Mouse (Mus musculus) embryo, embryonic 11.5 days (tissue): ENCODE data around the gene Teddm2.
A peak's percentile ranks its signal among the peaks of the same experiment; 100 is the strongest.

Source experiments
- DNase-seq: peaks from one replicate; pipeline ENCODE4 v3.0.0-alpha.2; 2012; ENCODE audit warnings: low read depth, low spot score

Teddm2 gene

DNA sequence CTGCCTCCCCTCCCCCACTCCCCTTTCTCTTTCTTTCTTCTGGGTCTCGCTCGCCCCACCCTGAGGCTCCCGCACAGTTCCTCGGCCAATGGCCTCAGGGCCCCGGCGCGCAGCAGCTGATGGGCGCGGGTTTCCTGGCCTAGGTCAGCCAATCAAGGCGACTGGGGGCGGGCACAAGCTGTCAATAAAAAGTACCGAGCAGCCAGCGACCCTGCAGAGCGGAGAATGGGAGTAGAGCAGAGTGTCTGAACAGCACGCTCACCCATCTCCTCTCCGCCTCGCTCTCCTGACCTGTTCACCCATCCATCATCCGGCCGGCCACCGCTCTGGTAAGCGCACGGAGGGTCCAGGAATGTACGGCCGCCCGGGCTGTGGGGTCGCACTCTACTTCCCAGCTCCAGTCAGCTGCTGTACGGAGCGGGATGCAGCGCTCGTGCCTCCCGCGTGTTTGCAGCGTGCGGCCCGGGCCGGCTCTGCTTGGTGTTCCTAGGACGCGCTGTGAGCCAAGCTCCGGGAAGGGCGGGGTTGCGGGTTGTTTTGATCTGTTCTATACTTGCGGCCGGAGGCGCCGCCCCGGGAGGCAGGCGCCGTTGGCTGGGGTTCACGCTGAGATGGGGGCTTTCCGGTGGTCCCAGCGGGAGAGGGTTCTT lies at the start of gene Teddm2, which contains the start of gene Glul:
Gene Teddm2, minus strand, starts transcription at position 498 of the 650 bp plus-strand sequence.
Gene Glul, plus strand, starts transcription at position 214 of the 650 bp plus-strand sequence.
- peak; percentile 94 for DNase-seq

DNA sequence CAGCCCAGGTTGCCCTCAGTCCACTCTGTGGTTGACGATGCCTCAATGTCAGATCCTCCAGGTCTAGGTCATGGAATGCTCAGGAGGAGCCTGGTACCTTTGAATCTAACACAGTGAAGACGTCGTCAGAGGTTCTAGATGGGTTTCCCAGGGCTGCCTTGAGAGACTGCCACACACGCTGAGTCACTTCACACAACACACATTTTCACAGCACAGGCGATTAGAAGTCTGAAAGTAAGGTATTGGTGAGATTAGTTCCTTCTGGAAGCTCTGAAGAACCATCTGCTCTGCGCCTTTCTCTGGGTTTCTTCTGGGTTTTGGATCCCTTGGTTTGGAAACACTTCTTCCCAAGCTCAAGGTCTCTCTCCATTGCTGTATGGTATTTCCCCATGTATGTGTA lies 47.8 kb upstream of the Teddm2 start:
- DNase-seq, result no peak

DNA sequence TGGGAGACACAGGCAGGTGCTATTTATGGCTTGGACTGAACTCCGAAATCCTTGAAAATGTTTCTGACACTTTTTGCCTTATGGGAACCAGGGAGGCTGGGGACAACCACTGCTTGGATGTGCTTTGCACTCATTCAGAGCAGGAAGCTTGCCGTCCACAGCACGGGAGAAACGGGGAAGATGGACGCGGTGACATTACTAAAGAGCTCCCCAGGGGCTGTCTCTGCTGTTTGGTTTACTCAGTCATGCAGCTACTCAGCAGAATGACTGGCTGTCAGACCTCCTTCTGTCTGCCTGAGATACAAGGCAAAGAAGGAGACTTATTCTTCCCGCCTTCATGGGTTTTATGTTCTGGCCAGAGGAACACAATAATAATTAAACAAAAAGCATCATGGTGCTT lies 46.9 kb upstream of the Teddm2 start:
- no peak for DNase-seq

DNA sequence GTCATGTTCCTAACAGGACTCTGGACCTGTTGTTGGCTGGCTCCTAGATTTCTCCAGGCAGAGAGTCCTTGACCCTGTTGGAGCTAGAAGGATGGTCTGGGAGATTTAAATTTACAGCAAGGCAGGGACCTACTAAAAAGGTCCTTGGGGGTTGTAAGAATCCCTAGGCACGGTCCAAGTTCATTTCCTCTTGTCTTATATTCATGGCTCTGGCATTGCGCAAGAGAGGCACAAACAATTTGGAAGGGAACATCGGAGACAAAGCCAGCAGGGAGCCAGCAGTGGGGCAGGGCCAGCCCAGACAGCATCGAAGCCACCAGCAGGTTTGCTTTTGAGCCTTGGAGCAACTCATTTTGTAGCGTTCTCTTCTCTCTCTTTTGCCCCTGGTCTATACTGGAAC lies 45.2 kb upstream of the Teddm2 start:
- no peak for DNase-seq

DNA sequence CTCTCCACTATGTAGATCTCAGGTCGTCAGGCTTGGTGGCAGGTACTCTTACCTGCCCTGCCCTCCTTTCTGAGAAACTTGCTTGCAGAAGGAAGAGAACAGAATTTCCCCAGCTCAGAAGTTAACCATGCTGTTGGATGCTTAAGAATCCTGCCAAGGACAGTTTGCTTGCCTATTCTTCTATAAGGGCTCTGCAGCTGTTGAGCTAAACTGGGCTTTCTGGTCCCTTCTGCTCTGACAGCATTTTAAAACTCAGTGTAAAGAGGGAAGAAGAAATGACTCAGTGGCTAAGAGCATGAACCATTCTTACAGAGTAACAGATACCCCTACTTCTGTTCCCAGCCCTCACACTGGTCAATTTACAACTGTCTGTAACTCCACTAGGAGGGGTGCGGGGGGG lies 41.0 kb upstream of the Teddm2 start:
- DNase-seq, result no peak

DNA sequence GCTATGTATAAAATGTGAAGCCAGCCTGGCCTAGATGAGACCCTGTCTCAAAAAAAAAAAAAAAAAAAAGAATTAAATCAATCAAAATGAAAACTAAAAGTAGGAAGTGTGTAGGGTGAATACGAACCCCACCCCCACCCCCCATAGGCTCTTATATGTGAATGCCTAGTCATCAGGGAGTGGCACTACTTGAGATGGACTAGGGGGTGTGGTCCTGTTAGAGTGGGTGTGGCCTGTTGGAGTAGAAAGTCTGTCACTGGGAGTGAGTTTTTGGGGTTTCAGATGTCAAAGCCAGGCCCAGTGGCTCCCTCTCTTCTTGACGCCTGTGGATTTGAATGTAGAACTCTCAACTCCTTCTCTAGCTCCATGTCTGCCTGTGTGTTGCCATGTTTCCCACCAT lies 37.0 kb upstream of the Teddm2 start:
- DNase-seq, result no peak

DNA sequence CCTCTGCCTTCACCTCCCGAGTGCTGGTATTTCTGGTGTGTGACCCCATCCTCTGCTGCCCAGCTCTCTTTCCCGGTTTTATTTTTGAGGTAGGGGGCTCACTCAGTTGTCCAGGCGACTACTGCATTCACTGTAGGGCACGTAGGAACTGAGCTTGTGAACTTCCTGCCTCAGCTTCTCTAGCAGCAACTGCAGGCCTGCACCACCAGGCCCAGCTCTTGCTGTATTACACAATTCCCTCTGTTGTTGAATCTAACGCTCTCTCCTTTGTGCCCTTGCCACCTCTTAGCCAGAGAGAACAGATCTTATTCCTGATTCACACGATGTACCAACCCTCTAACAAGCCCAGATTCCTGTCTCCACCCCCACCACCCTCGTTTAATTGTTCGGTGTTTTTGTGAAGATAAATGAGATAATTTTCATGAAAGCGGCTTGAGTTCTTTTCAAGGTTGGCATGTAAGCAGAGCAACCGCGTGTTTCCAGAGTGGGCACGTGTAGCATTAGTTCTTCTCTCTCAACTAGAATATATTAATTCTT lies 35.9 kb upstream of the Teddm2 start:
- no peak for DNase-seq

DNA sequence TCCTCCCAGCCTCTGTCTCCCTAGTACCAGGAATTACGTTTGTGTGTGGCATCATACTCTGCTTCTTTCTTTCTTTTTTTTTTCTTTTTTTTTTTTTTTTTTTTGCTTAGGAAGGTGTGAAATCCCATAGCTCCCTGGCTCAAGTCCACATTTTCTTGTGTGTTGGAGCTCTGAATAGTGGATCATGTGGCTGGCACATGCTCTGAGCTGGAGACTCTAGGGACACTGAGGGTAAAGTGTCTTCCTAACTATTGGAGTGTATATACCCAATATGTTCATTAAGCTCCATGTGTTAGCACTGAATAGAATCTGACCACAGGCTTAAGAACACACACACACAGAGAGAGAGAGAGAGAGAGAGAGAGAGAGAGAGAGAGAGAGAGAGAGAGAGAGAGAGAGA lies 33.7 kb upstream of the Teddm2 start:
- no peak for DNase-seq

DNA sequence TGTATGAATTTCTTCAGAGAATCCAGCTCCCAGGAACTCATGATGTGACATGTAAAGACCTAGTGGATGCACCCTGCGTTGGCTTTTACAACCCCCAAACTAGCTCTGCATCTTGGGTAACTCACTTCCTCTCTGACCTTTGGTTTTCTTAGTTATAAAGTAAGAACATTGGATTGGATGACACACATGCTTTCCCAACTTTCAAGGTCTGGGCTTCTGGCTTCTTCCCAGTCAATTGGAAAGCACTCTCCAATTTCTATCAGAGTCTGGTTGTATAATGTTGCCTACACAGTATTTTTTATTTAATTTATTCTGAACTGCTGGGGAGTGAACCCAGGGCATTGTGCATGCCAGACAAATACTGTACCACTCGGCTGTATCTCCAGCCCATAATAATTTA lies 30.4 kb upstream of the Teddm2 start:
- DNase-seq, result no peak

DNA sequence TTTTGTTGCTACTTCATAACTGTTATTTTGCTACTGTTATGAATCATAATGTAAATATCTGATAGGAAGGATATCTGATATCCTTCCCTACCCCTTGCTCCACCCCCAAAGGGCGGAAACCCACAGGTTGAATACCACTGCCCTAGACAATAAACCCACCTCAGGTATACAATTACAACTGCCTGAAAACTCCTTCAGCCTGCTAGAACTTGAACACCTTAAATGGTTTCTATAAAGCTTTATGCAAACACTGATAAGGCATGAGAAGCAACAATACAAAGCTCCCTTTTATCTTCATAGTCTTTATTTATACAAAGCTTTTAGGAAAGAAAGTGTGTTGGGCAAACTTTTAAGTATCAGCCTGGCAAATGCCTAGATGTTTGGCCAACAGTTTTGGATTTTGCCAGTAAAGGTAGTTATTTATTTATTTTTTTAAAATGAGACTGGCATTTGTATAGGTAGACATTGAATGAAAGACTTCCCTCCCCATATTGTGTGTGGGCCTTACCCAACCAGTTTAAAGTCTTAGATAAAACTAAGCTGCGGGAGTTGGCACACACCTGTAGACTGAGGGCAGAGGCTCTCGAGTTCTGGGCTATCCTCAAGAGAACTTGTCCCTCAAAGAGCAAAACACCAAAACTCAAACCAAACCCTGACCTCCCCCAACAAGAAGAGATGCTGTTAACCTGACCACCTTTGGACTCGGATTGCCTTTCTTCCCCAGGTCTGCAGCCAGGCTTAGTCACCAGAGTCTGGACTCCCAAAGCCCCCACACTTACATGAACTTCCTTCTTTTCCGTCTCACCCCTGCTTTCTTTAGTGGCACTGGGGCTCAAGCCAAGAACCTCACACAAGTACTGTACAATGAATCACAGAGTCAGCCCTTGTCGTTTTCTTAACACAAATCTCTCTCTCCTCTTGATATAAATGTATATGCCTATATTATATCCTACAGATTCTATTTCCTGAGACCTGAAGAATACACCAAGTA lies 24.7 kb upstream of the Teddm2 start:
- no peak for DNase-seq

DNA sequence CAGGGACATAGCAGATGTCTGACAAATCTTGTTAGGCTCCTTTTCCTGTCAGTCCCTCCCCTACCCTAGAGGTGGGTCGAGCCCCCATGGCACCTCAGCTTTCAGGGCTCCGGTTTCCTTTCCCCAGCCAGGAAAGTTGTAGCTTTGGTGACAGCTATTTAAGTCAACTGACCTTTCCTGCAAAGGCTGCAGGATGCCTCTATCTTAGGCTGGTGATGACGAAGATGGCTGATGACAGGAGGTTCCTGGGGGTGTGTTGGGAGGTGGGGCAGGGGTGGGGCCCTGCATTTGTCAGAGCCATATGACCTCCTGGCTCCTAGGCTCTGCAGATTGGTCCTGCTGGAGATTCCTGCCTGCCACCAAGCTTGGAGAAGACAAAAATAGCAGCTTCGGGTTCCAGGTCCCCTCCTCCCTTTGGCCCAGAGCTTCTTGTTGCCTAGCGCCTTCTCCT lies 22.6 kb upstream of the Teddm2 start:
- no peak for DNase-seq

DNA sequence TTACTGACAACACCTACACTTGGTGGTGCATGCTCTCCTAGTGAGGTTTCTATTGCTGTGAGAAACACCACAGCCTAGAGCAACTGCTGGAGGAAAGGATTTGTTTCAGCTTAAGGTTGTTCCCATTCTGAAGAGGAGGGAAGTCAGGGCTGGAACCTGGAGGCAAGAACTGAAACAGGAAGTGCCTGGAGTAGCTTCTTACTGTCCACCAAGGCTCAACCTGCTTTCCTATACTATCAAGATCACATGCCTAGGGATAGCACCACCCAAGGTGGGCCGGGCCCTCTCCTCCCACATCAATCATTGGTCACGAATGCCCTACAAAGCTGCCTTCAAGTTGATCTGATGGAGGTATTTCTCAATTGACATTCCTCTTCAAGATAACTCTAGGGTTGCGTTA lies 21.6 kb upstream of the Teddm2 start:
- no peak for DNase-seq

DNA sequence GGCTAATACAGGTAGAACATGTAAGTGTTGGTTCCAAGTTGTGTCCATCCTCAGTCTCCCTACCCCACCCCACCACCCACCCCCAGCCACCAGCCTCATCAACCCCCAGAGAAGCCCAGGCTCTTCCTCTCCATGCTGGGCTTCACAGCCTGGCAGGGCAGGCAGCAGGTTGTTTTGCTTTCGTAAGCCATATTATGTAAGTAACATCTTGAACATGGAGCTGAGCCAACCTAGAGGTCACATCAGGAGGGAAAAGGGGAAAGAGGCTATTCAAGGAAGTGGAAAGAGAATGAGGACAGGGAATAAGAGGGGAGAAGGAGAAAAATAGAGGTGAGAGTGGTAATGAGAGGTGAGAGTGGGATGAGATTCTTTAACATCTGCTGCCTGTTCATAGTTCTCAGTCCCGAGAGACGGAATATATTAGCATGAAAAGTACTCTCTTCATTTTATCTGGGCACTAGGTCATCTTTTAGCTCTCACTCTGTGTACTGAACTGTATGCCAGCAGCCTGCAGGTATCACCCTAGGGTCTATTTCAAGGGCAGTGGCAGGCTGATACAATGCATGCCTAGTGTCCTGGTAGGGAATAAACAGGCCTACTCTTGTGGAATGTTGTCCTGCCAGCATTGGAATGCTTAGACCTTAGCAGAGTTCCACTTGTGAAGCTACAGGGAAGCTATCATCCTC lies 18.6 kb upstream of the Teddm2 start:
- DNase-seq, result no peak

DNA sequence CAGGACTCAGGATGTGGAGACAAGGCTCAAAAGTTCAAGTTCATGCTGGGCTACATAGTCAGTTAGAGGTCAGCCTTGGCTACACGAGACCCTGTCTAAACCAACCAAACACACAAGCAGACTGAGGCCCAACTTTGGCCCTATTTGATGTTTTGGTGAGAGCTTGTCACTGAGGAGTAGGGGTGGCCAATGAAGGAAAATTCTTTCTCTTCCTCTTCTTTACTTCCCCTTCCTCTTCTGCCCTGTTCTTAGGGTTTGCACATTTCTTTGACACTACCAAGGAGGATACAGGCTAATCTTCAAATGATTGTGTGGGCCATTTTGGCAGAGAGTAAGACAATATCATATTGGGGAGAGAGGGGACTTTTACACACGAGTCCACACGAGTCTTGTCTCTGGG lies 13.8 kb upstream of the Teddm2 start:
- no peak for DNase-seq

DNA sequence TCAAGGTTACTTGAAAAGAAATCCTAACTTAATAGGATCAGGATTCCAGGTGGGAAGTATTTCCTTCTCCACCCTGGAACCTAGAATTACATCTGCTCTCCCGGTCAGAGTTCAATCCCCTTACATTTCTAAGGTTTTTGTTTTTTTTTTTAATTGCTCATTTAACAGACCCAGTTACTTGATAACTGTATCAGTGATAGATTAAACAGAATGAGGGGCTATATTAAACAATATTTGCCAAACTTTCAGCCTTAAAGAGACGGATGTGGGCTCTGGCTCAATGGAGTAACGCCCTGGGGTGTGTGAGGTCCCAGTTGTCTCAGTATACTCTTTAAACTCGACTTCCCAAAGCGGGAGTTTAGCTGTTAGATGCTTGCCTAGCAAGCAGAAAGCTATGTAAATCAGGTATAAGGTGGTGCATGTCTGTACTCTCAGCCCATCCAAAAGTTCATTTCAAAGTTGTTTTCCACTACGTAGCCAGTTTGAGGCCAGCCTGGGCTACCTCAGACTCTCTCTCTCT lies 11.3 kb upstream of the Teddm2 start:
- DNase-seq, result no peak

DNA sequence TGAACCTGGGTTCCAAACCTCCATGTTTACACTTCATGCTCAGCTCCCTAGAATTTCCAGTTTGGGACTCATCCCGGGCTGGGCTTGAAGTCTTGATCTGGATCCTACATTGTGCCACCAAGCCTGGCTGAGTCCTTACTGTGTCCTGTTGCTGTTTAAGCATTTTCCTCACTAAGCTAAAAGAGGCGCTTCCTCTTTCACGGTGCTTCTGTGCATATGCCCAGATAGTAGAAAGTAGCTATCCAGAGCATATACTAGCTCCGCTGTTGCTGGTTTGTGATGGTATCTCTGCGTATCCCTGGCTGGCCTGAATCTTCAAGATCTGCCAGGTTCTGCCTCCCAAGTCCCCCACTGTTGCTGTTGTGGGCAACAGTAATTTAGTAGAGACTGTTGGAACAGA lies 10.4 kb upstream of the Teddm2 start:
- no peak for DNase-seq

DNA sequence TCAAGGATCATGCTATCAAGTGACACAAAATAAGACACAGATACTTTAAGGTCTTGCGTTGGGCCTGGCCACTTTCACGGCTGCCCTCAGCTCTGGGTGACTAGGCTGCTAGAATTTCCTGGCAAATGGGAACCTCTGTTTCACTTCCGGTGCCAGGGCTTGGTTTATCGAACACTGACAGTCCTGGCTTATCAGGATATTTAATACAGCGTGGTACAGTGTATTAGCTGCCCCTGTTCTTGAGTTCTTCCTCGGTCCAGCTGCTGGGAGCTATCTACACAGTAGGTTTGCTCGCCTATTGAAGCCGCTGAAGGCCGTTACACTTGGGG lies 9.9 kb upstream of the Teddm2 start:
- DNase-seq, result no peak

DNA sequence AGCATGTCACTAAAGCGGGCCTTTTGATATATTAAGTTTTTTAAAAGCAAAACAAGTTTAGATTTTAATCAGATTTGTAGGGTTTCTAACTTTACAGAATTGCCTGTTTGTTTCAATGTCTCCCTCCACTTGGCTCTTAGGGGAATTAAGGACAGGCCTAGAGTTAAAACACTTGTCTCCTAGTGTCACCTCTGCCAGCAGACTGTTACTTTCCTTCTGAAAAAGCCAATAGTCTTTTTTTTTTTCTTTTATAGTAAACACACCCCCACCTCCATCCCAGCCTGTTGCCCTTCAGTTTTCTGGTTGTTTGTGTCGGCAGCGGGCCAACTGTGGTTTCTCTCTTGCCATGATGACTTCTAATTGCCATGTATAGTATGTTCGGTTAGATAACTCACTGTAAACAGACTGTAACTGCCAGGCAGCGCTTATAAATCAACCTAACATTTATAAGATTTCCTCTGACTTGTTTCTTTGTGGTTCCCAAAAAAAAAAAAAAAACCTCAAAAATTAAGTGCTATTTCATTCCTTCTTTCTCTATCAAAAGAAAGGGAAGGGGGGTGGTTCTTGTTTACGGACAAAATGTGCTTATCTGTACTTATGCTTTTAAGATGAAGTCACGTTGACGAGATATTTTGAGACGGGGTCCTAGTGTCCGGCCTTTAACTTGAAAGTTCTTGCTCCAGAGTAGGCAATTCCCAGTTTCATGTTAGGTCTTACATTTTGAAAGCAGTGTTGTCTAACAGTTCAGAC lies 9.4 kb upstream of the Teddm2 start:
- no peak for DNase-seq

DNA sequence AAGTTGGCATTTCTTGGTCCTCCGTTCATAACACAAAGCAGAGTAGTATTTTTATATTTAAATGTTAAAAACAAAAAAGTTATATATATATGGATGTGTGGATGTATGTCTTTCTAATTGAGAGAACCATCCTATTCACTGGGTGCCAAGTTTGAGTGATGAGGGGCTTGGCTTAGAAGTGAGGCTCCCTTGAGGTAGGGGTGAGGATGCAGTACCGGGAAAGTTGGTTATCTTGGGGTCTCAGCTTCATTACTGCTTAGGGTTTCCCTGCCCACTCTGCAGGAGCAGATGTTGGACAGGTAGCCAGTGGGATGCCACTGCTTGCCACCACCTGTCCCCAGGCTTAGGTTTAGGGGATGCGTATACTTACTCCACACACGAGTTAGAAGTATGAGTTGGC lies 8.7 kb upstream of the Teddm2 start:
- DNase-seq, result no peak

DNA sequence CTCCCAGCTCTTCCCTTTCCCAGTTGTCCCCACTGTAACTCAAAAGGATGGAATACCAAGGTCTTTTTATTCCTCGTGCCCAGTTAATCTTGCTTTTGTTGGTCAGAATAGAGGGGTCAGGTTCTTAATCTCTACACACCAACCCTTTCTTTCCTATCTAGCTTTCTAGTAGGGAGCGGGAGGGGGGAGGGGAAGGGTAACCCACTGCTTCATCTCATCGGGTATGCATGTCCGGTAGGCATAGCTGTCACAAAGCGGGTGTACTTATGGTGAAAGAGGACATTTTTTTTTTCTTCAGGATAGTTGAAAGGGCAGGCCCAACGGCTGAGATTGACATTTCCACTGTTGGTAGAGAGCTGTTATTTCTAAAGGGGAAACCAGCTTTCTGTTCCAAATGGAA lies 8.2 kb upstream of the Teddm2 start:
- no peak for DNase-seq

DNA sequence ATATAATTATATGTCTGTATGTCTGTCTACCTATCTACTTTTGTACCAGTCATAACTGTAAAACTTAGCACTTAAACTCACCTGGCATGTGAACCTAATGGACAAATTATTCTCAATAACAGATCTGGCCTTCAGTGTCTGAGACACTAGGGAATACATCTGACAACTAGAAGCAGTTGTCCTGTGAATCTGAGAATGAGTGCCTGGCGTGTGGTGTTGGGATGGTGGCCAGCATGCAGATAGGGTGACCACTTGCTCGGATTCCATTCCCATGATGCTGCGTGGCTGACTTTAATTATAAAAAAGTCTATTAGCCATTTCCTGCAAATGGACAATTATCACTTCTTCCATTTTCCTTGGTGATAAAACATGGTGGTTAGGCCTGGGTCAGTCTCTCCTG lies 5.9 kb upstream of the Teddm2 start:
- DNase-seq, result no peak
